Comparison of ENCODE assay signal across 8 mouse cellular contexts in the genomic region with DNA sequence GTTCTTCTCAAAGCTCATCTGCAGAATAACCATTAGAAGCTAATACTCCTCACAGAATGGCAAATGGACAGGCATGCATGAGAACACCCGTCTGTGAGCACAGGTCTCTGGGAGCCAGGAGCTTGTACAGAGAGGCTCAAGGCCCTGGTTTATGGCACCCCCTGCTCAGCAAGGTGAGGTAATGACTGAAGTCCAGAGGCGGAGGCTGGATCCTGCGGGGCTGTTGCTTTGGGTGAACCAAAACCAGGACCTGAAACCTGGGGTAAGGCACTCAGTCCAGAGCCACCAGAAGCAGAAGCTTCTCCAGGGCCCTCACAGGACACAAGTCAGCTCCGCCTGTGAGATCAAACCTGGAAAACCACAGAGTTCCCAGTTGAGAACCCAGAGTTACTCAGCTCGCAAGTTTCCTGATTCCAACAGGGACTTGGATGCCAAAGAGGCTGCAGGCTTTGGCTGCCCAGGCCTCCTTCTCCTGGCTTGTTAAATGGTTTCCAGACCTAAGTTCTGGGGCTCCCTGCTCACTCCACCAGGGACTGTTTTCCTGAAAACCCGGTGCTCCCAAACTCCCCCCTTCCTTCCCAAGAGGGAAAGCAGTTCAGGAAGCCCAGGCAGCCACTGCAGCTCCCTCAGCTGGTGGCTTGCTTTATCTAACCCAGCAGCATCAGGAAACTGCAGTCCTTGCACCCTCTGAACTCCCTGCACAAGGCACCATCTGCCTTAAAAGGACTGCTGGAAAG. TPM values are rescaled to one million over a fixed set of nuclear protein-coding genes. Genes with fewer than 3 reads are reported as not detected.
DNase-seq lines count a peak whose midpoint lies in the region; ATAC-seq and TF ChIP-seq lines count a peak whose summit lies in the region.

No protein-coding gene starts in this region.

- H3K27ac ChIP-seq in midbrain, postnatal 0 days (ENCODE audit: low read depth, low read length), result no peak overlapping the region
- H3K27ac ChIP-seq in midbrain, embryonic 16.5 days (ENCODE audit: low read length), result no peak overlapping the region
- peak overlapping the region; percentile 80 for H3K27ac ChIP-seq in stomach, embryonic 16.5 days (ENCODE audit: low read length)

- H3K4me2 ChIP-seq in midbrain, postnatal 0 days (ENCODE audit: low read depth, low read length, poor library complexity, severe bottlenecking), result no peak overlapping the region
- no peak overlapping the region for H3K4me2 ChIP-seq in midbrain, embryonic 16.5 days (ENCODE audit: low read length)
- no peak overlapping the region for H3K4me2 ChIP-seq in stomach, embryonic 16.5 days (ENCODE audit: low read depth, low read length)

- TF ChIP-seq CTCF in midbrain, postnatal 0 days (IDR thresholded peaks at IDR 0.05), result peak; percentile 48

- no peaks in the 10 kb centered on the region for H3K36me3 ChIP-seq in midbrain, postnatal 0 days (ENCODE audit: insufficient read depth, low read length)
- no peaks in the 10 kb centered on the region for H3K36me3 ChIP-seq in midbrain, embryonic 16.5 days (ENCODE audit: control insufficient read depth, insufficient read depth, low read length)
- peaks cover 11% of the 10 kb centered on the region; the same call in 1 of the 2 replicates for H3K36me3 ChIP-seq in stomach, embryonic 16.5 days (ENCODE audit: control insufficient read depth, insufficient read depth, low read length)

- no peaks in the 10 kb centered on the region for H3K9me3 ChIP-seq in midbrain, postnatal 0 days (ENCODE audit: low read length)
- no peaks in the 10 kb centered on the region for H3K9me3 ChIP-seq in midbrain, embryonic 16.5 days (replicated peaks; ENCODE audit: control insufficient read depth, low read length, poor library complexity, severe bottlenecking)
- H3K9me3 ChIP-seq in stomach, embryonic 16.5 days (replicated peaks; ENCODE audit: control insufficient read depth, low read length), result no peaks in the 10 kb centered on the region

- peak; percentile 31 for DNase-seq in adrenal gland, postnatal 10 days
- no peak for DNase-seq in adrenal gland, adult 18-20 months (ENCODE audit: low spot score in 2 of 2)
- no peak for DNase-seq in midbrain, postnatal 0 days (ENCODE audit: low spot score)
- peak; percentile 67 for DNase-seq in kidney, postnatal 10 days
- no peak for DNase-seq in Muller cell, postnatal 12 days (ENCODE audit: inconsistent ontology term)
- DNase-seq in right cerebral cortex, adult 2 months (ENCODE audit: low spot score in 2 of 2), result no peak

- H3K4me1 ChIP-seq in midbrain, postnatal 0 days (ENCODE audit: insufficient read depth, low read length), result 0 out of 2 replicates have a peak, but pooled peaks cover 7% of the 10 kb centered on the region
- peaks cover 20% of the 10 kb centered on the region for H3K4me1 ChIP-seq in midbrain, embryonic 16.5 days (ENCODE audit: control insufficient read depth, insufficient read depth, low read length)
- H3K4me1 ChIP-seq in stomach, embryonic 16.5 days (ENCODE audit: control insufficient read depth, insufficient read depth, low read length), result peaks cover 55% of the 10 kb centered on the region

- ATAC-seq in midbrain, postnatal 0 days (ENCODE audit: low FRiP score), result no peak
- no peak for ATAC-seq in midbrain, embryonic 16.5 days
- no peak for ATAC-seq in stomach, embryonic 16.5 days (ENCODE audit: insufficient read depth, low FRiP score)

- no peak overlapping the region for H3K4me3 ChIP-seq in midbrain, postnatal 0 days (ENCODE audit: low read depth, low read length)
- H3K4me3 ChIP-seq in midbrain, embryonic 16.5 days (ENCODE audit: low read depth, low read length), result no peak overlapping the region
- no peak overlapping the region for H3K4me3 ChIP-seq in stomach, embryonic 16.5 days (replicated peaks; ENCODE audit: low read length)

- no peaks in the 10 kb centered on the region for H3K27me3 ChIP-seq in midbrain, postnatal 0 days (ENCODE audit: insufficient read depth, low read length)
- no peaks in the 10 kb centered on the region for H3K27me3 ChIP-seq in midbrain, embryonic 16.5 days (ENCODE audit: control insufficient read depth, insufficient read depth, low read depth, low read length)
- no peaks in the 10 kb centered on the region for H3K27me3 ChIP-seq in stomach, embryonic 16.5 days (ENCODE audit: control insufficient read depth, insufficient read depth, low read length)

- H3K9ac ChIP-seq in midbrain, postnatal 0 days (replicated peaks; ENCODE audit: low read length, poor library complexity, severe bottlenecking), result no peak overlapping the region
- no peak overlapping the region for H3K9ac ChIP-seq in midbrain, embryonic 16.5 days (ENCODE audit: low read depth, low read length)
- H3K9ac ChIP-seq in stomach, embryonic 16.5 days (ENCODE audit: low read length), result peak overlapping the region; percentile 8; the same call in 1 of the 2 replicates

- WGBS in midbrain, postnatal 0 days, result 83% methylated on average over 6 of the region's 6 CpGs
- whole genome bisulfite sequencing in midbrain, embryonic 16.5 days, result 86% methylated on average over 6 of the region's 6 CpGs
- 61% methylated on average over 6 of the region's 6 CpGs for WGBS in stomach, embryonic 16.5 days

RNA-seq across cellular contexts. Expression of gene Myh9, which starts 28.2 kb away (rescaled TPM):
- total RNA-seq in adrenal gland, postnatal 10 days (2021), result 100 to 1,000 TPM; 222 to 260 TPM
- total RNA-seq in adrenal gland, adult 18-20 months (2021), result 100 to 1,000 TPM; 270 to 287 TPM
- total RNA-seq in midbrain, postnatal 0 days (2014; rRNA removed), result 26.9 and 30.8 TPM in 2 replicates
- polyA plus RNA-seq in midbrain, postnatal 0 days (2015; fragmentation: Nextera tagmentation; extraction: Ambion mirVana), result 6.4 and 8.2 TPM in 2 replicates
- 9.5 and 11.2 TPM in 2 replicates for polyA plus RNA-seq in midbrain, embryonic 16.5 days (2015; fragmentation: Nextera tagmentation; extraction: Ambion mirVana)
- 54.5 and 63.5 TPM in 2 replicates for polyA plus RNA-seq in stomach, embryonic 16.5 days (2015; fragmentation: Nextera tagmentation; extraction: Ambion mirVana)

RNA-seq across cellular contexts. Expression of gene Apol8, which starts 57.0 kb away (rescaled TPM):
- under 1 TPM; 0.39 to 0.88 TPM for total RNA-seq in adrenal gland, postnatal 10 days (2021)
- not detected for total RNA-seq in adrenal gland, adult 18-20 months (2021)
- total RNA-seq in midbrain, postnatal 0 days (2014; rRNA removed), result 0.19 TPM in 1 of 2 replicates, not detected in the other
- polyA plus RNA-seq in midbrain, postnatal 0 days (2015; fragmentation: Nextera tagmentation; extraction: Ambion mirVana), result 0.36 and 0.55 TPM in 2 replicates
- 0.11 and 0.27 TPM in 2 replicates for polyA plus RNA-seq in midbrain, embryonic 16.5 days (2015; fragmentation: Nextera tagmentation; extraction: Ambion mirVana)
- polyA plus RNA-seq in stomach, embryonic 16.5 days (2015; fragmentation: Nextera tagmentation; extraction: Ambion mirVana), result 1.2 TPM in 2 replicates

Comparison
In these comparisons a context has a peak if more than half of its experiments do, and no peak if none do; other contexts are left out.
1. DNase-seq: peak in adrenal gland, postnatal 10 days (single experiment) and kidney, postnatal 10 days (single experiment); none in adrenal gland, adult 18-20 months (0 of 2), midbrain, postnatal 0 days (single experiment), Muller cell, postnatal 12 days (single experiment) and right cerebral cortex, adult 2 months (0 of 2).